Mouse (Mus musculus): ENCODE data around the gene Xpr1. TPM values are rescaled to one million over a fixed set of nuclear protein-coding genes. Genes with fewer than 3 reads are reported as not detected.

Xpr1 gene
- total RNA-seq, 4 experiments from 2014 or later = 86.6 to 97.3 (median 93.7) TPM

- no peak for DNase-seq (ENCODE audit: low spot score in 2 of 2)
Observed at GRCm38 (mm10) chr1:155407697-155408576, 9.3 kb downstream of the Xpr1 start.

- DNase-seq (ENCODE audit: low spot score in 2 of 2) = no peak
Observed at GRCm38 (mm10) chr1:155400056-155400455, 17.2 kb downstream of the Xpr1 start.

- DNase-seq (ENCODE audit: low spot score in 2 of 2) = no peak
Observed at GRCm38 (mm10) chr1:155394829-155395228, 22.4 kb downstream of the Xpr1 start.

GRCm38 (mm10) chr1:155394021-155394420 is 23.2 kb downstream of the Xpr1 start:
- DNase-seq (ENCODE audit: low spot score in 2 of 2) = no peak

GRCm38 (mm10) chr1:155392825-155393224 is 24.4 kb downstream of the Xpr1 start:
- DNase-seq (ENCODE audit: low spot score in 2 of 2) = no peak

GRCm38 (mm10) chr1:155391537-155391936 is 25.7 kb downstream of the Xpr1 start:
- DNase-seq (ENCODE audit: low spot score in 2 of 2) = no peak

- no peak for DNase-seq (ENCODE audit: low spot score in 2 of 2)
Observed at GRCm38 (mm10) chr1:155388418-155388817, 28.8 kb downstream of the Xpr1 start.

GRCm38 (mm10) chr1:155386551-155386950 is 30.7 kb downstream of the Xpr1 start:
- DNase-seq (ENCODE audit: low spot score in 2 of 2) = no peak

GRCm38 (mm10) chr1:155383319-155384302 is 33.6 kb downstream of the Xpr1 start:
- no peak for DNase-seq (ENCODE audit: low spot score in 2 of 2)

GRCm38 (mm10) chr1:155381931-155382330 is 35.3 kb downstream of the Xpr1 start:
- DNase-seq (ENCODE audit: low spot score in 2 of 2) = no peak

- DNase-seq (ENCODE audit: low spot score in 2 of 2) = no peak
Observed at GRCm38 (mm10) chr1:155379289-155379688, 37.9 kb downstream of the Xpr1 start.

- DNase-seq (ENCODE audit: low spot score in 2 of 2) = no peak
Observed at GRCm38 (mm10) chr1:155372821-155373220, 44.4 kb downstream of the Xpr1 start.

- DNase-seq (ENCODE audit: low spot score in 2 of 2) = no peak
Observed at GRCm38 (mm10) chr1:155370075-155370658, 47.0 kb downstream of the Xpr1 start.

- no peak for DNase-seq (ENCODE audit: low spot score in 2 of 2)
Observed at GRCm38 (mm10) chr1:155366366-155366765, 50.8 kb downstream of the Xpr1 start.

- DNase-seq (ENCODE audit: low spot score in 2 of 2) = no peak
Observed at GRCm38 (mm10) chr1:155361502-155362126, 55.6 kb downstream of the Xpr1 start.

- DNase-seq (ENCODE audit: low spot score in 2 of 2) = no peak
Observed at GRCm38 (mm10) chr1:155353096-155353495, 64.1 kb downstream of the Xpr1 start.

GRCm38 (mm10) chr1:155351527-155351926 is 65.7 kb downstream of the Xpr1 start:
- DNase-seq (ENCODE audit: low spot score in 2 of 2) = no peak

GRCm38 (mm10) chr1:155348491-155348890 is 68.7 kb downstream of the Xpr1 start:
- no peak for DNase-seq (ENCODE audit: low spot score in 2 of 2)

GRCm38 (mm10) chr1:155347339-155347738 is 69.9 kb downstream of the Xpr1 start:
- DNase-seq (ENCODE audit: low spot score in 2 of 2) = no peak

GRCm38 (mm10) chr1:155344019-155344418 is 73.2 kb downstream of the Xpr1 start:
- DNase-seq (ENCODE audit: low spot score in 2 of 2) = no peak

GRCm38 (mm10) chr1:155339622-155340021 is 77.6 kb downstream of the Xpr1 start:
- no peak for DNase-seq (ENCODE audit: low spot score in 2 of 2)
